Mouse (Mus musculus): Measurements from ENCODE around the gene Nkx2-5. TPM values are rescaled to one million over a fixed set of nuclear protein-coding genes. Genes with fewer than 3 reads are reported as not detected.

The Nkx2-5 gene
- polyA plus RNA-seq, 1 experiment from 2014 or later, result not detected

GRCm38 (mm10) chr17:26877927-26878326, 33.1 kb upstream of the Nkx2-5 start:
- no peak overlapping the region for H3K4me3 ChIP-seq (replicated peaks)
- H3K9me3 ChIP-seq, result no peaks in the 10 kb centered on the region; the same call in 1 of the 2 replicates
- no peak for ATAC-seq (ENCODE audit: insufficient number of reproducible peaks, insufficient read depth, low FRiP score, low TSS enrichment, low read depth)
- no peak overlapping the region for H3K9ac ChIP-seq (replicated peaks)
- WGBS, result 77% methylated on average over 7 of the region's 7 CpGs
- H3K4me1 ChIP-seq (replicated peaks), result no peaks in the 10 kb centered on the region
- no peak overlapping the region for H3K4me2 ChIP-seq
- peaks cover 7% of the 10 kb centered on the region; the same call in 1 of the 2 replicates for H3K27me3 ChIP-seq
- no peaks in the 10 kb centered on the region for H3K36me3 ChIP-seq
- H3K27ac ChIP-seq, result no peak overlapping the region

DNA sequence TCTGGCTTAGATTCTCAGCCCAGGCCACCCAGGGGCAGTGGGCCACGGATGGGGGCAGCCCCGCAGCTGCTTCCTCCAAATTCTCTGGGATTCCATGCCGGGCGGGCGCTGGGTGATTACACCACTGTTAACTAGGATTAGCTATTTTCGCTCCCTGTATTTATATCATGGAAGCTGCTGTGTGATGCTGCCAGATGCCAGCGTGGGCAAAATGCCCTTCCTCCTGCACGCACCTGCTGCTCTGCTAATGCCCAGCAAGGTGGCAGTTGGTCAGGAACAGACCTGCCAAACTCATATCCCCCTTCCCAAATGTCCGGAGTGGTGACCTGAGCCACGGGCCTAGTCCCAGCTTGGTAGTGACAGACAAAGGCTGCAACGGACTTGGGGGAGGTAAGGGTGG, 29.7 kb upstream of the Nkx2-5 start:
- H3K27ac ChIP-seq, result no peak overlapping the region
- H3K4me1 ChIP-seq (replicated peaks), result no peaks in the 10 kb centered on the region
- no peak for ATAC-seq (ENCODE audit: insufficient number of reproducible peaks, insufficient read depth, low FRiP score, low TSS enrichment, low read depth)
- H3K9ac ChIP-seq (replicated peaks), result no peak overlapping the region
- H3K4me2 ChIP-seq, result no peak overlapping the region
- 72% methylated on average over 11 of the region's 11 CpGs for WGBS
- no peak overlapping the region for H3K4me3 ChIP-seq (replicated peaks)
- H3K9me3 ChIP-seq, result no peaks in the 10 kb centered on the region; the same call in 1 of the 2 replicates
- H3K27me3 ChIP-seq, result peaks cover 7% of the 10 kb centered on the region; the same call in 1 of the 2 replicates
- H3K36me3 ChIP-seq, result no peaks in the 10 kb centered on the region

GRCm38 (mm10) chr17:26873502-26873901, 28.7 kb upstream of the Nkx2-5 start:
- Histone ChIP-seq H3K4me1 (replicated peaks) (no peaks in the 10 kb centered on the region), H3K4me3 (replicated peaks) (no peak overlapping the region), H3K9me3 (no peaks in the 10 kb centered on the region), H3K9ac (replicated peaks) (no peak overlapping the region), H3K4me2 (no peak overlapping the region), H3K27ac (no peak overlapping the region), H3K36me3 (no peaks in the 10 kb centered on the region), H3K27me3 (peaks cover 11% of the 10 kb centered on the region; the same call in 1 of the 2 replicates)
- WGBS, result 76% methylated on average over 8 of the region's 8 CpGs
- ATAC-seq (ENCODE audit: insufficient number of reproducible peaks, insufficient read depth, low FRiP score, low TSS enrichment, low read depth), result no peak

DNA sequence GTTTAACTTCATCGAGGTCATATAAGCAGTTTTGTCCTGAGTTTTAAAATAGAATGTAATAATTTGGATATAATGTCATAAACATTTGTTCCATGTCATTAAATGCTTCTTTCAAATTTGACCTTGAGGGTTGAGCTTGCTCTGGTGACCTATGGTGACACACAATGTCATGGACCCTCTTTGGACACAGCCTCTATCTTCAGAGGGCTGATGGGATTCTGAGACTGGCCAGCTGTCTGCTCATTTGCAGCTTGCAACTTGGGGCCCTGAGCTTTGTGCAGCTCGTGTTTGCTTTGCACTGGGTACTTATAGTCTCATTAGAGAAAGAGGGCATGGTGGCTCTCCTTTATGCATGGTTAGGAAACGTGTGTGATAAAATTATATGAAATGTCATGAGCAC, 28.1 kb upstream of the Nkx2-5 start:
- Histone ChIP-seq H3K4me3 (replicated peaks) (no peak overlapping the region), H3K36me3 (no peaks in the 10 kb centered on the region), H3K4me2 (no peak overlapping the region), H3K27me3 (peaks cover 12% of the 10 kb centered on the region; the same call in 1 of the 2 replicates), H3K27ac (no peak overlapping the region), H3K9me3 (no peaks in the 10 kb centered on the region), H3K4me1 (replicated peaks) (no peaks in the 10 kb centered on the region), H3K9ac (replicated peaks) (no peak overlapping the region)
- 78% methylated on average over 3 of the region's 3 CpGs for WGBS
- ATAC-seq (ENCODE audit: insufficient number of reproducible peaks, insufficient read depth, low FRiP score, low TSS enrichment, low read depth), result no peak

DNA sequence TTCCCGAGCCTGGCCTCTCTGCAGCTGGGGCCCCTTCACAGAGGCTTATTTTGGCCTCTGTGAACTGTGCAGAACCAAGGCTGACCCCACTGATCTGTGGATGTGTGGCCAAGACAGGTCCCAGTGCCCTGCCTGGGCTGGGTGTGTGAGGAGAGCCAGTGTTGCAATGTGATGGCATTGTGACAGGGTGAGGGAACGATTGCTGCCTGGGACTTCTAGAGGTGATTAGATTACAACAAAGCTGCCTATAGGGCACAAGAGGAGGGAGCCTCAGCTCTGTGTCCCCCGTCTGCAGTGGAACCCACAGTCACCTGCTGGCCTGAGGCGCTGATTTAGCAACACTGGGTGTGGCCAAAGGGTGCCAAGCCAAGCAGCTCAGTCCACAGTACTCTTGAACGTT, 23.9 kb upstream of the Nkx2-5 start:
- no peak overlapping the region for H3K9ac ChIP-seq (replicated peaks)
- no peak for ATAC-seq (ENCODE audit: insufficient number of reproducible peaks, insufficient read depth, low FRiP score, low TSS enrichment, low read depth)
- H3K9me3 ChIP-seq, result no peaks in the 10 kb centered on the region
- H3K27me3 ChIP-seq, result peaks cover 12% of the 10 kb centered on the region; the same call in 1 of the 2 replicates
- H3K4me1 ChIP-seq (replicated peaks), result no peaks in the 10 kb centered on the region
- H3K4me2 ChIP-seq, result no peak overlapping the region
- H3K4me3 ChIP-seq (replicated peaks), result no peak overlapping the region
- H3K36me3 ChIP-seq, result no peaks in the 10 kb centered on the region
- H3K27ac ChIP-seq, result no peak overlapping the region
- WGBS, result 30% methylated on average over 5 of the region's 5 CpGs

DNA sequence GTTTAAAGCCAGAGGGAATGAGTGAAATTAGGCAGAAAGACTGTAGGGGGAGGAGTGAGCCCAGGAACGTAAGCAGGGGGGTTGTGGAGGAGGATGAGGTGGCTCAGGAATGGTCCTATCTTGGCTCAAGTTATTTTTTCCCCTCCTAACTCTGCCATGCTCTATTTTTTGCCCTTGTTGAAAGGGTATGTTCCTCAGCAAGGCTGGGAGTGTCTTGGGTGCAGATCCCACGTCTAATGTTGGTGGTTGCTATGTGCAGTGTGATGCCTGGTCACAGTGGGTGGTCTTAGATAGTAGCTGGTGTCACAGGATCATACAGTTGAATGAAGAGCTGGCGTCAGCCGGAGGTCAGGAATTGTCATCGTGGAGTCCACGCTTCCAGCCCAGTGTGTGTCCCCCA, 20.3 kb upstream of the Nkx2-5 start:
- Histone ChIP-seq H3K27ac (no peak overlapping the region), H3K27me3 (peaks cover 34% of the 10 kb centered on the region), H3K36me3 (no peaks in the 10 kb centered on the region), H3K9ac (replicated peaks) (no peak overlapping the region), H3K4me2 (no peak overlapping the region), H3K4me1 (replicated peaks) (no peaks in the 10 kb centered on the region), H3K4me3 (replicated peaks) (no peak overlapping the region), H3K9me3 (peaks cover 9% of the 10 kb centered on the region; the same call in 1 of the 2 replicates)
- no peak for ATAC-seq (ENCODE audit: insufficient number of reproducible peaks, insufficient read depth, low FRiP score, low TSS enrichment, low read depth)
- WGBS, result 70% methylated on average over 6 of the region's 6 CpGs

- Histone ChIP-seq H3K4me3 (replicated peaks) (no peak overlapping the region), H3K27ac (no peak overlapping the region), H3K9me3 (peaks cover 9% of the 10 kb centered on the region; the same call in 1 of the 2 replicates), H3K36me3 (no peaks in the 10 kb centered on the region), H3K4me1 (replicated peaks) (no peaks in the 10 kb centered on the region), H3K9ac (replicated peaks) (no peak overlapping the region), H3K4me2 (no peak overlapping the region), H3K27me3 (peaks cover 41% of the 10 kb centered on the region)
- WGBS, result 46% methylated on average over 5 of the region's 5 CpGs
- ATAC-seq (ENCODE audit: insufficient number of reproducible peaks, insufficient read depth, low FRiP score, low TSS enrichment, low read depth), result no peak
Observed at GRCm38 (mm10) chr17:26864343-26864742, 19.5 kb upstream of the Nkx2-5 start.

GRCm38 (mm10) chr17:26861793-26862192, 17.0 kb upstream of the Nkx2-5 start:
- Histone ChIP-seq H3K27ac (no peak overlapping the region), H3K4me1 (replicated peaks) (no peaks in the 10 kb centered on the region), H3K9ac (replicated peaks) (no peak overlapping the region), H3K27me3 (peaks cover 57% of the 10 kb centered on the region), H3K9me3 (peaks cover 9% of the 10 kb centered on the region; the same call in 1 of the 2 replicates), H3K4me2 (no peak overlapping the region), H3K4me3 (replicated peaks) (no peak overlapping the region), H3K36me3 (no peaks in the 10 kb centered on the region)
- ATAC-seq (ENCODE audit: insufficient number of reproducible peaks, insufficient read depth, low FRiP score, low TSS enrichment, low read depth), result no peak
- WGBS, result 50% methylated on average over 4 of the region's 4 CpGs

- peaks cover 9% of the 10 kb centered on the region; the same call in 1 of the 2 replicates for H3K9me3 ChIP-seq
- H3K4me3 ChIP-seq (replicated peaks), result no peak overlapping the region
- no peak for ATAC-seq (ENCODE audit: insufficient number of reproducible peaks, insufficient read depth, low FRiP score, low TSS enrichment, low read depth)
- H3K4me2 ChIP-seq, result no peak overlapping the region
- H3K27ac ChIP-seq, result no peak overlapping the region
- H3K4me1 ChIP-seq (replicated peaks), result no peaks in the 10 kb centered on the region
- H3K9ac ChIP-seq (replicated peaks), result no peak overlapping the region
- H3K27me3 ChIP-seq, result peaks cover 61% of the 10 kb centered on the region
- no peaks in the 10 kb centered on the region for H3K36me3 ChIP-seq
- 8% methylated on average over 6 of the region's 6 CpGs for WGBS
Observed at GRCm38 (mm10) chr17:26861383-26861782, 16.6 kb upstream of the Nkx2-5 start.

GRCm38 (mm10) chr17:26860906-26861305, 16.1 kb upstream of the Nkx2-5 start:
- WGBS, result 27% methylated on average over 4 of the region's 4 CpGs
- no peaks in the 10 kb centered on the region for H3K36me3 ChIP-seq
- peaks cover 66% of the 10 kb centered on the region for H3K27me3 ChIP-seq

DNA sequence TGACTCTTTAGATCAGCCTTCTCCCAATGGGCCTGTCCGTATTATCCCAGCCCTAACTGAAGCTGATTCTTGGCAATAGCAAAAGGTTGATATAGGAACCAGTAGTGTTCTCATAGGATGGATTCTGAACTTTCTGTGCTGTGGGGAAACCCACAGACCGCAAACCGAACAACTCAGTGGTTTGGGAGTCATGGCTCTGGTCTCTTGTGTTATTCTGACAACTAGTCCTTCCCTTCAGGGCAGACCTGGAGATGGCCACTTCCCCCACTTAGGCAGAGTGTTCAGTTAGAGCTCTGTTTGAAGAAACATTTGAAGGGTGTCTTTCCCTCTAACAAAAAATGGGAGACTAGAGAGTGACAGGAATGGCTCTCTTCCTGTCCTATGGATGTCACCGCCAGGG, 7.5 kb upstream of the Nkx2-5 start:
- Histone ChIP-seq H3K9me3 (no peaks in the 10 kb centered on the region), H3K27ac (no peak overlapping the region), H3K27me3 (peaks cover 89% of the 10 kb centered on the region), H3K4me2 (no peak overlapping the region), H3K4me1 (replicated peaks) (peaks cover 15% of the 10 kb centered on the region), H3K36me3 (no peaks in the 10 kb centered on the region), H3K4me3 (replicated peaks) (no peak overlapping the region), H3K9ac (replicated peaks) (no peak overlapping the region)
- whole genome bisulfite sequencing, result 10% methylated on average over 4 of the region's 4 CpGs
- no peak for ATAC-seq (ENCODE audit: insufficient number of reproducible peaks, insufficient read depth, low FRiP score, low TSS enrichment, low read depth)

More at GRCm38 (mm10) chr17:26860906-26861305, 16.1 kb upstream of the Nkx2-5 start:
- H3K4me2 ChIP-seq, result no peak overlapping the region
- H3K9ac ChIP-seq (replicated peaks), result no peak overlapping the region
- H3K4me3 ChIP-seq (replicated peaks), result no peak overlapping the region
- no peak for ATAC-seq (ENCODE audit: insufficient number of reproducible peaks, insufficient read depth, low FRiP score, low TSS enrichment, low read depth)
- H3K9me3 ChIP-seq, result peaks cover 9% of the 10 kb centered on the region; the same call in 1 of the 2 replicates
- H3K27ac ChIP-seq, result no peak overlapping the region
- no peaks in the 10 kb centered on the region for H3K4me1 ChIP-seq (replicated peaks)

DNA sequence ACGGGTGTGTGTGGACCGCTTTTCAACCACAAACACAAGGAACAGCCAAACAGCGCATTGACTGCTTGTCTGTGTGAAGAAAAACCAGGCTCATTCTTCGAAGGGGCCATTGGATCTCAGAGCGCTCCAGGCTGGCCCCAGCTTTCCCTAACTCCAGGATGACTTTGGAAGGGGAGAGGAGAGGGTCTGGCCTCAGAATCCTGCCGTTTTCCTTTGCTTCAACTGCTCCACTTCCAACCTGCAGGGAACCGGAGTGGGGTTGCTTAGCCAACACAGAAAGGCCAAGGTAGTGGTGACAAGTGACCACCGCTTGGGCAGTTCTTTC, 6.3 kb upstream of the Nkx2-5 start:
- peaks cover 88% of the 10 kb centered on the region for H3K27me3 ChIP-seq
- no peak overlapping the region for H3K27ac ChIP-seq
- H3K4me2 ChIP-seq, result peak overlapping the region; percentile 43; the same call in 1 of the 2 replicates
- H3K4me1 ChIP-seq (replicated peaks), result peaks cover 15% of the 10 kb centered on the region
- no peak overlapping the region for H3K9ac ChIP-seq (replicated peaks)
- no peak overlapping the region; the same call in 1 of the 2 replicates for H3K4me3 ChIP-seq (replicated peaks)
- H3K36me3 ChIP-seq, result no peaks in the 10 kb centered on the region
- no peaks in the 10 kb centered on the region for H3K9me3 ChIP-seq
- 1% methylated on average over 8 of the region's 8 CpGs for WGBS
- no peak for ATAC-seq (ENCODE audit: insufficient number of reproducible peaks, insufficient read depth, low FRiP score, low TSS enrichment, low read depth)

Data from limb, embryonic 12.5 days (tissue).